In the genomic region with DNA sequence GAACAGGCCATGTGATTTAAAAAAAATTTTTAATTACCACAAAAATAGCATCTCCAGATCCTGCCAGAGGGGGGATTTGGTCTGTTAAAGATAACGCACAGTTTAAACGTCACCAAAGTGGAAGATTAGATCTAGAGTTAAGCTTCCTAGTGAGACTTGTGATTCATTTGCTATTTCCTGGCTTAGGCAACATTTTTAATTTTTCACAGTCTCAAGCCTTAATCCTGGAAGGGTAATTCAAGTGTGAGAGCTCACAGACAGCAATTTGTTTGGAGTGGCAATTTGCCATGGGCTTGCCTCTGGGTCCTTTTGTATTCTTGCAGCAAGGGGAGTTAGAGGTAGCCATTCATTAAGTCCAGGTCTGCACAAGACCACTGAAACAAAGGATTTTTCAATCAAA, we compare ENCODE assay signal across 13 mouse cellular contexts. TPM values are rescaled to one million over a fixed set of nuclear protein-coding genes. Genes with fewer than 3 reads are reported as not detected.
DNase-seq lines count a peak whose midpoint lies in the region; ATAC-seq and TF ChIP-seq lines count a peak whose summit lies in the region.
"Had no signal": no experiment of that assay in that cellular context is flagged by ENCODE, and none has a peak within 500 bp of the region (broad histone marks: within the 10 kb centered on the region; RNA-seq: fewer than 3 reads in every experiment).

No protein-coding gene starts in this region.

- no peak for TF ChIP-seq POLR2A in embryonic fibroblast, embryonic 13.5 days (IDR thresholded peaks at IDR 0.05; ENCODE audit: low read depth, low read length)

- H3K4me1 ChIP-seq in forebrain, embryonic 11.5 days (replicated peaks; ENCODE audit: control insufficient read depth, insufficient read depth, low read length): no peaks in the 10 kb centered on the region
- H3K4me1 ChIP-seq in forebrain, embryonic 16.5 days (replicated peaks; ENCODE audit: control insufficient read depth, insufficient read depth, low read length): peaks cover 3% of the 10 kb centered on the region; the same call in 1 of the 2 replicates
- peaks cover 46% of the 10 kb centered on the region for H3K4me1 ChIP-seq in embryonic fibroblast, embryonic 13.5 days (ENCODE audit: control insufficient read depth, insufficient read depth, low read length)
- H3K4me1 ChIP-seq: hindbrain, embryonic 13.5 days had no signal

- WGBS in forebrain, embryonic 11.5 days: 8% methylated on average over 2 of the region's 2 CpGs
- WGBS in forebrain, embryonic 16.5 days: 7% methylated on average over 2 of the region's 2 CpGs

- DNase-seq in forebrain, embryonic 11.5 days (ENCODE audit: low spot score): no peak
- DNase-seq in lung, postnatal 10 days: peak; percentile 38
- no peak for DNase-seq in lung, adult 18-20 months
- peak; percentile 63 to 70 for DNase-seq in kidney, postnatal 4 days
- no peak for DNase-seq in thymus, postnatal 25 days
- DNase-seq in testis, postnatal 14 days (ENCODE audit: low spot score): no peak

- no peak for TF ChIP-seq CTCF in embryonic fibroblast, embryonic 13.5 days (IDR thresholded peaks at IDR 0.05; ENCODE audit: borderline replicate concordance, insufficient read depth, low read length)

- no peak overlapping the region for H3K9ac ChIP-seq in forebrain, embryonic 11.5 days (ENCODE audit: low read length)
- H3K9ac ChIP-seq in forebrain, embryonic 16.5 days (replicated peaks; ENCODE audit: low read depth, low read length): no peak overlapping the region
- H3K9ac ChIP-seq: hindbrain, embryonic 13.5 days; stomach, embryonic 15.5 days had no signal

- no peaks in the 10 kb centered on the region for H3K36me3 ChIP-seq in forebrain, embryonic 11.5 days (ENCODE audit: control insufficient read depth, insufficient read depth, low read length)
- H3K36me3 ChIP-seq in forebrain, embryonic 16.5 days (ENCODE audit: control insufficient read depth, insufficient read depth): no peaks in the 10 kb centered on the region
- H3K36me3 ChIP-seq: hindbrain, embryonic 13.5 days; stomach, embryonic 15.5 days had no signal

- 0 out of 2 replicates have a peak overlapping the region, but pooled peaks have one; percentile 25 for H3K27ac ChIP-seq in forebrain, embryonic 11.5 days (ENCODE audit: low read depth, low read length)
- H3K27ac ChIP-seq in forebrain, embryonic 16.5 days (ENCODE audit: low read length): no peak overlapping the region
- peak overlapping the region; percentile 87 for H3K27ac ChIP-seq in embryonic fibroblast, embryonic 13.5 days (ENCODE audit: insufficient read depth, low read length)
- H3K27ac ChIP-seq: hindbrain, embryonic 13.5 days had no signal

- H3K4me3 ChIP-seq in forebrain, embryonic 11.5 days (ENCODE audit: low read depth, low read length): no peak overlapping the region
- no peak overlapping the region for H3K4me3 ChIP-seq in forebrain, embryonic 16.5 days (replicated peaks; ENCODE audit: low read length)
- H3K4me3 ChIP-seq in embryonic fibroblast, embryonic 13.5 days (ENCODE audit: insufficient read depth, low read length): no peak overlapping the region
- H3K4me3 ChIP-seq: erythroblast, embryonic 14.5 days; hindbrain, embryonic 13.5 days; megakaryocyte, embryonic 14.5 days; stomach, embryonic 15.5 days had no signal

- no peaks in the 10 kb centered on the region for H3K27me3 ChIP-seq in forebrain, embryonic 11.5 days (ENCODE audit: control insufficient read depth, insufficient read depth, low read length)
- no peaks in the 10 kb centered on the region for H3K27me3 ChIP-seq in forebrain, embryonic 16.5 days (replicated peaks; ENCODE audit: control insufficient read depth, insufficient read depth, low read length)
- H3K27me3 ChIP-seq: CH12.LX; hindbrain, embryonic 13.5 days; stomach, embryonic 15.5 days had no signal

- H3K9me3 ChIP-seq in forebrain, embryonic 11.5 days (ENCODE audit: control insufficient read depth, low read length): no peaks in the 10 kb centered on the region
- H3K9me3 ChIP-seq in forebrain, embryonic 16.5 days (ENCODE audit: control insufficient read depth, low read length): no peaks in the 10 kb centered on the region
- H3K9me3 ChIP-seq: hindbrain, embryonic 13.5 days; megakaryocyte, embryonic 14.5 days; stomach, embryonic 15.5 days had no signal

- no peak overlapping the region for H3K4me2 ChIP-seq in forebrain, embryonic 11.5 days (ENCODE audit: low read depth, low read length, severe bottlenecking)
- no peak overlapping the region for H3K4me2 ChIP-seq in forebrain, embryonic 16.5 days (ENCODE audit: low read length)
- H3K4me2 ChIP-seq: hindbrain, embryonic 13.5 days; stomach, embryonic 15.5 days had no signal

- no peak for ATAC-seq in forebrain, embryonic 11.5 days (replicated peaks; ENCODE audit: low FRiP score)
- no peak for ATAC-seq in forebrain, embryonic 16.5 days

RNA-seq across cellular contexts. Expression of a gene that starts 40.4 kb away (rescaled TPM):
- polyA plus RNA-seq in forebrain, embryonic 11.5 days (2014; fragmentation: Nextera tagmentation; extraction: Ambion mirVana): 132 and 139 TPM in 2 replicates
- polyA plus RNA-seq in forebrain, embryonic 16.5 days (2015; fragmentation: Nextera tagmentation; extraction: Ambion mirVana): 56.8 and 58.5 TPM in 2 replicates
- polyA plus RNA-seq in embryonic fibroblast, embryonic 13.5 days (2011; ENCODE audit: insufficient read length, low read depth, missing spikeins): 1,420 and 1,765 TPM in 2 replicates

Comparison
In these comparisons a context has a peak if more than half of its experiments do, and no peak if none do; other contexts are left out.
1. DNase-seq: peak in lung, postnatal 10 days (single experiment) and kidney, postnatal 4 days (2 of 2); none in forebrain, embryonic 11.5 days (single experiment), lung, adult 18-20 months (0 of 2), thymus, postnatal 25 days (single experiment) and testis, postnatal 14 days (single experiment).
2. RNA of a gene that starts 40.4 kb away (polyA plus RNA-seq): 1,420 to 1,765 TPM in embryonic fibroblast, embryonic 13.5 days; 132 to 139 TPM in forebrain, embryonic 11.5 days and 56.8 to 58.5 TPM in forebrain, embryonic 16.5 days; every median in the first group is over 10 times any median in the second.